ENCODE assay signal across 16 mouse cellular contexts in the genomic region with DNA sequence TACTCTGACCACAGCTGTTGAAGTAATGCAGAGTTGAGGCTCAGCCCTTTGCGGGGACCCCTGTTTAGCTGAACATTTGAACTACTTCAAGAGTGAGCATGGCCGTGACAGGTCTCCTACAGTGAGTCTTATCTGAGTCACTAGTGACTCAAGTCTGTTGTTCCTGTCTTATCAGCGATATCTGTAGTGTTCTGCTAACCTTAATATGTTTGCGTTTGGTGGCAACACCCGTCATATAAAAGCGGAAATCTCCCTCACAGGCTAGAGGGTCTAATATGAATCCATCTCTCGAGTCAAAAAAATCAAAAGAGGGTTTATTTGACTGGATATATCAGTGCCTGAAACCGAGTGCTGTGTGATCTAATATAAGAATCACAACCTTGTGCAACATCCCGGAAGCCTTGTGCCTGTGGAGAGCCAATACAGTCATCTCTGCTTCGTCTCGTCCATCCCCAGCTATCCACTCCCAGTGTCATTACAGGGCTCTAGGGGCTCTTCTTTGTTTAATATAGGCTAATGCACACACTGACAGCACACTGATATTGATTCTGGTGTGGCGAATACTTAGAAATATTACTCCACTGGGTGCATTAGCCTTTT. TPM values are rescaled to one million over a fixed set of nuclear protein-coding genes. Genes with fewer than 3 reads are reported as not detected.
DNase-seq lines count a peak whose midpoint lies in the region; ATAC-seq lines count a peak whose summit lies in the region.
"Had no signal": no experiment of that assay in that cellular context is flagged by ENCODE, and none has a peak within 500 bp of the region (broad histone marks: within the 10 kb centered on the region; RNA-seq: fewer than 3 reads in every experiment).

No protein-coding gene starts in this region.

- no peaks in the 10 kb centered on the region for H3K36me3 ChIP-seq in forebrain, embryonic 15.5 days
- H3K36me3 ChIP-seq in intestine, embryonic 16.5 days (ENCODE audit: control insufficient read depth, insufficient read depth, low read length): no peaks in the 10 kb centered on the region
- peaks cover 4% of the 10 kb centered on the region; the same call in 1 of the 2 replicates for H3K36me3 ChIP-seq in neural tube, embryonic 13.5 days
- no peaks in the 10 kb centered on the region for H3K36me3 ChIP-seq in limb, embryonic 10.5 days
- H3K36me3 ChIP-seq: liver, embryonic 15.5 days had no signal

- peak; percentile 22 for DNase-seq in adrenal gland, postnatal 14 days
- no peak for DNase-seq in adrenal gland, postnatal 25 days
- DNase-seq in limb, embryonic 10.5 days (ENCODE audit: low spot score): no peak
- DNase-seq in embryo, embryonic 11 days: no peak
- DNase-seq in spleen, postnatal 10 days (ENCODE audit: low spot score in 2 of 2): no peak
- DNase-seq: B cell, adult 2 months; cerebellum, adult 11 months; heart, postnatal 10 days; kidney, adult 9 months; layer of hippocampus, adult 9-11 months; left cerebral cortex, postnatal 4 days had no signal

- 85% methylated on average over 12 of the region's 12 CpGs for WGBS in forebrain, embryonic 15.5 days
- WGBS in intestine, embryonic 16.5 days: 60% methylated on average over 12 of the region's 12 CpGs
- WGBS in neural tube, embryonic 13.5 days: 65% methylated on average over 12 of the region's 12 CpGs
- 90% methylated on average over 12 of the region's 12 CpGs for WGBS in limb, embryonic 10.5 days

- ATAC-seq in forebrain, embryonic 15.5 days (replicated peaks): no peak
- ATAC-seq in intestine, embryonic 16.5 days: peak; percentile 47
- no peak for ATAC-seq in neural tube, embryonic 13.5 days (ENCODE audit: low read depth)

- no peak overlapping the region for H3K27ac ChIP-seq in forebrain, embryonic 15.5 days (replicated peaks)
- peak overlapping the region; percentile 44; the same call in 1 of the 2 replicates for H3K27ac ChIP-seq in intestine, embryonic 16.5 days (ENCODE audit: low read length)
- H3K27ac ChIP-seq in neural tube, embryonic 13.5 days (replicated peaks): peak overlapping the region; percentile 63
- H3K27ac ChIP-seq in limb, embryonic 10.5 days: no peak overlapping the region
- H3K27ac ChIP-seq: liver, embryonic 15.5 days had no signal

- peak overlapping the region; percentile 83; the same call in 1 of the 2 replicates for H3K4me2 ChIP-seq in forebrain, embryonic 15.5 days (replicated peaks)
- H3K4me2 ChIP-seq in intestine, embryonic 16.5 days (ENCODE audit: low read depth, low read length): peak overlapping the region; percentile 26
- H3K4me2 ChIP-seq in neural tube, embryonic 13.5 days: peak overlapping the region; percentile 70
- H3K4me2 ChIP-seq: liver, embryonic 15.5 days had no signal

- no peak overlapping the region for H3K4me3 ChIP-seq in forebrain, embryonic 15.5 days
- H3K4me3 ChIP-seq in intestine, embryonic 16.5 days (ENCODE audit: low read length): no peak overlapping the region
- peak overlapping the region; percentile 64 for H3K4me3 ChIP-seq in neural tube, embryonic 13.5 days
- H3K4me3 ChIP-seq in limb, embryonic 10.5 days: no peak overlapping the region
- H3K4me3 ChIP-seq: erythroblast, embryonic 14.5 days; liver, embryonic 15.5 days had no signal

- H3K4me1 ChIP-seq in forebrain, embryonic 15.5 days: peaks cover 46% of the 10 kb centered on the region
- peaks cover 13% of the 10 kb centered on the region for H3K4me1 ChIP-seq in intestine, embryonic 16.5 days (ENCODE audit: control insufficient read depth, insufficient read depth, low read length)
- H3K4me1 ChIP-seq in neural tube, embryonic 13.5 days (replicated peaks): peaks cover 64% of the 10 kb centered on the region
- H3K4me1 ChIP-seq in limb, embryonic 10.5 days: peaks cover 51% of the 10 kb centered on the region

- H3K9ac ChIP-seq in forebrain, embryonic 15.5 days (replicated peaks): no peak overlapping the region
- H3K9ac ChIP-seq in intestine, embryonic 16.5 days (ENCODE audit: low read depth, low read length): no peak overlapping the region; the same call in 1 of the 2 replicates
- H3K9ac ChIP-seq in neural tube, embryonic 13.5 days: peak overlapping the region; percentile 85
- H3K9ac ChIP-seq: liver, embryonic 15.5 days had no signal

- H3K27me3 ChIP-seq in forebrain, embryonic 15.5 days: no peaks in the 10 kb centered on the region
- no peaks in the 10 kb centered on the region for H3K27me3 ChIP-seq in intestine, embryonic 16.5 days (replicated peaks; ENCODE audit: control insufficient read depth, insufficient read depth, low read length)
- no peaks in the 10 kb centered on the region for H3K27me3 ChIP-seq in neural tube, embryonic 13.5 days
- H3K27me3 ChIP-seq in limb, embryonic 10.5 days (ENCODE audit: low read depth, poor library complexity, severe bottlenecking): no peaks in the 10 kb centered on the region
- H3K27me3 ChIP-seq: liver, embryonic 15.5 days had no signal

- no peaks in the 10 kb centered on the region for H3K9me3 ChIP-seq in forebrain, embryonic 15.5 days
- H3K9me3 ChIP-seq in intestine, embryonic 16.5 days (ENCODE audit: control insufficient read depth, low read length): no peaks in the 10 kb centered on the region
- no peaks in the 10 kb centered on the region for H3K9me3 ChIP-seq in neural tube, embryonic 13.5 days
- H3K9me3 ChIP-seq in limb, embryonic 10.5 days (replicated peaks): no peaks in the 10 kb centered on the region
- H3K9me3 ChIP-seq: liver, embryonic 15.5 days had no signal

RNA-seq across cellular contexts. Expression of a gene that starts 3.3 kb away (rescaled TPM):
- total RNA-seq in adrenal gland, postnatal 14 days (2021): 2.2 and 3.7 TPM in 2 replicates
- 1.4 and 3.0 TPM in 2 replicates for total RNA-seq in adrenal gland, postnatal 25 days (2021)
- 17.4 and 19.4 TPM in 2 replicates for polyA plus RNA-seq in forebrain, embryonic 15.5 days (2015; fragmentation: Nextera tagmentation; extraction: Ambion mirVana)
- polyA plus RNA-seq in intestine, embryonic 16.5 days (2015; fragmentation: Nextera tagmentation; extraction: Ambion mirVana): 1.4 TPM in 2 replicates
- polyA plus RNA-seq in neural tube, embryonic 13.5 days (2015; fragmentation: Nextera tagmentation; extraction: Ambion mirVana): 27.2 and 30.0 TPM in 2 replicates
- polyA plus RNA-seq in limb, embryonic 10.5 days (2016; fragmentation: Nextera tagmentation; extraction: Ambion mirVana): 0.18 and 0.26 TPM in 2 replicates
- polyA plus RNA-seq: erythroblast, embryonic 14.5 days had no signal

Comparison
In these comparisons a context has a peak if more than half of its experiments do, and no peak if none do; other contexts are left out.
1. H3K27ac ChIP-seq: peak in intestine, embryonic 16.5 days (single experiment) and neural tube, embryonic 13.5 days (single experiment); none in forebrain, embryonic 15.5 days (single experiment) and limb, embryonic 10.5 days (single experiment).
2. H3K4me2 ChIP-seq: peak in every context shown above with its lines; median percentile 83 in forebrain, embryonic 15.5 days; 70 in neural tube, embryonic 13.5 days; 26 in intestine, embryonic 16.5 days.